Mouse (Mus musculus) megakaryocyte progenitor cell, adult 5-6 weeks (primary cell): ENCODE measurements around the gene Dnmt3a. TPM values are rescaled to one million over a fixed set of nuclear protein-coding genes. Genes with fewer than 3 reads are reported as not detected.

ENCODE experiments used
- ATAC-seq: replicated peaks from 2 replicates; pipeline ENCODE4 v1.8.0; 2016; ENCODE audit warnings: mild to moderate bottlenecking, moderate TSS enrichment, inconsistent platforms; ENCODE audit not compliant: poor library complexity
- total RNA-seq, 2 experiments: library from RNA; stranded (forward) in 1 of 2; stranded (reverse) in 1 of 2; fragments of 157-497, 149-512 nt in 1 of 2; fragments of 200-1000 nt in 1 of 2; gene quantifications; 2 replicates each; pipeline versions ENCODE4 v1.2.3 to v1.2.4; 2015 to 2017

Dnmt3a gene
- total RNA-seq, 2 experiments from 2014 or later = 19.4 to 20.4 TPM

- ATAC-seq = no peak
Observed at GRCm38 (mm10) chr12:3784729-3785128, 21.1 kb upstream of the Dnmt3a start.

- ATAC-seq = no peak
Observed at GRCm38 (mm10) chr12:3787041-3787440, 18.8 kb upstream of the Dnmt3a start.

GRCm38 (mm10) chr12:3787541-3787940 is 18.3 kb upstream of the Dnmt3a start:
- ATAC-seq = no peak

- ATAC-seq = no peak
Observed at GRCm38 (mm10) chr12:3788421-3789051, 17.3 kb upstream of the Dnmt3a start.

- ATAC-seq = no peak
Observed at GRCm38 (mm10) chr12:3789626-3790185, 16.1 kb upstream of the Dnmt3a start.

- peak; percentile 10 for ATAC-seq
Observed at GRCm38 (mm10) chr12:3791257-3791656, 14.6 kb upstream of the Dnmt3a start.

GRCm38 (mm10) chr12:3791732-3792131 is 14.1 kb upstream of the Dnmt3a start:
- peak; percentile 98 for ATAC-seq

GRCm38 (mm10) chr12:3792248-3792647 is 13.6 kb upstream of the Dnmt3a start:
- ATAC-seq = no peak

- ATAC-seq = peak; percentile 51
Observed at GRCm38 (mm10) chr12:3795569-3795968, 10.2 kb upstream of the Dnmt3a start.

- ATAC-seq = peak; percentile 56
Observed at GRCm38 (mm10) chr12:3799551-3799950, 6.3 kb upstream of the Dnmt3a start.

GRCm38 (mm10) chr12:3806271-3806684 is 471 bp downstream of the Dnmt3a start:
- ATAC-seq = peak; percentile 90

GRCm38 (mm10) chr12:3806703-3807547 is 1.1 kb downstream of the Dnmt3a start:
- peak; percentile 27; the same call in 1 of the 2 replicates for ATAC-seq

- ATAC-seq = no peak
Observed at GRCm38 (mm10) chr12:3807548-3808395, 2.0 kb downstream of the Dnmt3a start.

- 0 out of 2 replicates have a peak, but pooled peaks have one; percentile 11 for ATAC-seq
Observed at GRCm38 (mm10) chr12:3808396-3808981, 2.7 kb downstream of the Dnmt3a start.

- ATAC-seq = no peak
Observed at GRCm38 (mm10) chr12:3809520-3810180, 3.8 kb downstream of the Dnmt3a start.

GRCm38 (mm10) chr12:3810455-3810854 is 4.6 kb downstream of the Dnmt3a start:
- ATAC-seq = no peak

- ATAC-seq = no peak
Observed at GRCm38 (mm10) chr12:3811596-3811995, 5.8 kb downstream of the Dnmt3a start.

GRCm38 (mm10) chr12:3812251-3812650 is 6.4 kb downstream of the Dnmt3a start:
- ATAC-seq = no peak

- no peak for ATAC-seq
Observed at GRCm38 (mm10) chr12:3813138-3813537, 7.3 kb downstream of the Dnmt3a start.

GRCm38 (mm10) chr12:3815386-3815785 is 9.6 kb downstream of the Dnmt3a start:
- ATAC-seq = no peak
